In the genomic region with DNA sequence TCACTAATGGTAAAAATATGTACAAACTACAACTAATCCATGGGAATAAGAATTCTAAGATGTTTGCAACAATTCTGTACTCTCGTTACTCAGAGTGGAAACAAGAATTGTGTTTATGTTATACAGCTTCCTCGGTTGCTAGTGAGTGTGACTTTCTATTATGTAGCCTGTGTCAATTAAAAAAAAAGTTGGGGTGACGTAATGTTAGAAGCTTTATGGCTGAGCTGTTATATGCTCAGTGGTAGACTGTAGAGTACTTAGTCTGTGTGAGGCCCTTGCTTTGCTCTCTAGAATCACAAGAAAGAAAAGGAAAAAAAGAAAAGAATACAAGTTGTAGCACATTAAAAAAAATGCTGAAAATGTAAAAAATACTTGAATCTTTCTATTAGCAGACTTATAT, we compare ENCODE assay signal across 17 mouse cellular contexts.
"Had no signal": no experiment of that assay in that cellular context is flagged by ENCODE, and none has a peak within 500 bp of the region (broad histone marks: within the 10 kb centered on the region; RNA-seq: fewer than 3 reads in every experiment).

No protein-coding gene starts in this region.

- H3K27ac ChIP-seq: intestine, embryonic 15.5 days; kidney, postnatal 0 days; left cerebral cortex, adult 2 months; liver, embryonic 13.5 days; lung, embryonic 15.5 days; midbrain, embryonic 12.5 days; midbrain, embryonic 15.5 days; neural tube, embryonic 12.5 days; neural tube, embryonic 15.5 days had no signal

- ATAC-seq: intestine, embryonic 15.5 days; midbrain, embryonic 15.5 days had no signal

- H3K4me2 ChIP-seq: intestine, embryonic 15.5 days; liver, embryonic 13.5 days; lung, embryonic 15.5 days; midbrain, embryonic 12.5 days; midbrain, embryonic 15.5 days; neural tube, embryonic 12.5 days; neural tube, embryonic 15.5 days had no signal

- H3K27me3 ChIP-seq: intestine, embryonic 15.5 days; liver, embryonic 13.5 days; lung, embryonic 15.5 days; midbrain, embryonic 12.5 days; midbrain, embryonic 15.5 days; neural tube, embryonic 12.5 days; neural tube, embryonic 15.5 days had no signal

- H3K4me3 ChIP-seq: intestine, embryonic 15.5 days; left cerebral cortex, adult 2 months; liver, embryonic 13.5 days; lung, embryonic 15.5 days; midbrain, embryonic 12.5 days; midbrain, embryonic 15.5 days; neural tube, embryonic 12.5 days; neural tube, embryonic 15.5 days had no signal

- H3K9ac ChIP-seq: intestine, embryonic 15.5 days; liver, embryonic 13.5 days; lung, embryonic 15.5 days; midbrain, embryonic 12.5 days; midbrain, embryonic 15.5 days; neural tube, embryonic 12.5 days; neural tube, embryonic 15.5 days had no signal

- H3K4me1 ChIP-seq: midbrain, embryonic 12.5 days had no signal

- H3K36me3 ChIP-seq: midbrain, embryonic 15.5 days had no signal

- H3K9me3 ChIP-seq: intestine, embryonic 15.5 days; liver, embryonic 13.5 days; lung, embryonic 15.5 days; midbrain, embryonic 12.5 days; midbrain, embryonic 15.5 days; neural tube, embryonic 12.5 days; neural tube, embryonic 15.5 days had no signal

- DNase-seq: kidney, adult 2 months; kidney, postnatal 25 days; layer of hippocampus, postnatal 36 days; liver, embryonic 13.5 days; lung, postnatal 4 days; right cerebral cortex, adult 18-20 months; right cerebral cortex, postnatal 14 days; right cerebral cortex, postnatal 4 days; thymus, postnatal 25 days had no signal
